Mouse (Mus musculus): ENCODE measurements at regions not wholly inside any gene's neighbourhood (a gene's known extent, or its start where the extent isn't known, plus 50 kb on each side); places are given as distances from the start of the nearest gene placed in this dataset.

GRCm38 (mm10) chr11:12558995-12559633, 94.4 kb upstream of the Cobl start:
- TF ChIP-seq POLR2A (IDR thresholded peaks at IDR 0.05; ENCODE audit: low read depth, low read length): no peak
- no peak for TF ChIP-seq CTCF (IDR thresholded peaks at IDR 0.05; ENCODE audit: borderline replicate concordance, insufficient read depth, low read length)

Data from embryonic fibroblast, embryonic 13.5 days (primary cell).